In the genomic region with DNA sequence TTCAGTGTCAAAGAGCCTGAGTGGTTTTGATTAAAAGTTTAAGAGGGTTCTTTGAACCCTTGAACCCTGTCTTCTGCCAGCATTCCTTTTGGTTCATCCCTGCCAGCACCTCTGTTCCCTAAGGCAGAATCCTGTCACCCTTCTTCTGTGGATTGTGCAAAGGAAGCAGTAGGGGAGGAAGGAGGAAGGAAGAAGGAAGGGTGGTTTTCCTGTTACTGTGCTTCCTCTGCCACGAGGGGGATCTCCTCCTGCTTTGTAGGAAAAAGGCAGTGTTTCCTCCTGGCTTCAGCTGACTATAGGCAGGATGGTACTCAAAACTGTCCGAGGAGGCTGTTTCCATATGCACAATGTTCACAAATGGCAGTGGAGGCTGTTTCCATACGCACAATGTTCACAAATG, we compare ENCODE assay signal across 12 mouse cellular contexts. TPM values are rescaled to one million over a fixed set of nuclear protein-coding genes. Genes with fewer than 3 reads are reported as not detected.
DNase-seq lines count a peak whose midpoint lies in the region; ATAC-seq and TF ChIP-seq lines count a peak whose summit lies in the region.
"Had no signal": no experiment of that assay in that cellular context is flagged by ENCODE, and none has a peak within 500 bp of the region (broad histone marks: within the 10 kb centered on the region; RNA-seq: fewer than 3 reads in every experiment).

No protein-coding gene starts in this region.

- no peaks in the 10 kb centered on the region; the same call in 1 of the 2 replicates for H3K36me3 ChIP-seq in heart, adult 2 months (ENCODE audit: control insufficient read depth, insufficient read depth, low read length)
- H3K36me3 ChIP-seq in kidney, embryonic 16.5 days (ENCODE audit: insufficient read depth, low read length) = peaks cover 6% of the 10 kb centered on the region; the same call in 1 of the 2 replicates
- H3K36me3 ChIP-seq: hindbrain, embryonic 13.5 days had no signal

- intact Hi-C loops in heart, adult 2 months (cut with DNase I) = no loop called here
- intact Hi-C loops in heart, postnatal 25 days (cut with DNase I) = no loop called here

- no peak for DNase-seq in heart, adult 2 months
- no peak for DNase-seq in heart, postnatal 25 days (ENCODE audit: low spot score)
- DNase-seq in kidney, adult 9 months = peak; percentile 29
- peak; percentile 42 for DNase-seq in 3T3-L1 (ENCODE audit: low read depth, low spot score)
- no peak for DNase-seq in right cerebral cortex, postnatal 10 days (ENCODE audit: low spot score in 2 of 2)
- DNase-seq: cerebellum, adult 18-20 months; gastrocnemius, postnatal 10 days had no signal

- TF ChIP-seq CTCF in heart, adult 2 months (IDR thresholded peaks at IDR 0.05) = peak; percentile 49
- TF ChIP-seq CTCF in embryonic fibroblast, embryonic 13.5 days (IDR thresholded peaks at IDR 0.05; ENCODE audit: borderline replicate concordance, insufficient read depth, low read length) = no peak

- H3K9ac ChIP-seq in heart, adult 2 months (ENCODE audit: low read depth, low read length) = no peak overlapping the region
- no peak overlapping the region for H3K9ac ChIP-seq in kidney, embryonic 16.5 days (replicated peaks; ENCODE audit: low read length)
- H3K9ac ChIP-seq: liver, embryonic 14.5 days had no signal

- ATAC-seq in kidney, embryonic 16.5 days (ENCODE audit: low FRiP score, low TSS enrichment) = no peak
- no peak for ATAC-seq in cerebellum, adult (ENCODE audit: insufficient number of reproducible peaks, low FRiP score, low TSS enrichment)

- WGBS in heart, adult 2 months = 49% methylated on average over 3 of the region's 3 CpGs
- 60% methylated on average over 3 of the region's 3 CpGs for WGBS in kidney, embryonic 16.5 days

- no peaks in the 10 kb centered on the region for H3K9me3 ChIP-seq in kidney, embryonic 16.5 days (ENCODE audit: low read length)
- H3K9me3 ChIP-seq: hindbrain, embryonic 13.5 days had no signal

- no peak overlapping the region for H3K4me2 ChIP-seq in kidney, embryonic 16.5 days (replicated peaks; ENCODE audit: low read depth, low read length)
- H3K4me2 ChIP-seq: hindbrain, embryonic 13.5 days had no signal

- H3K4me1 ChIP-seq in heart, adult 2 months (ENCODE audit: control insufficient read depth, insufficient read depth, low read length) = peaks cover 5% of the 10 kb centered on the region
- H3K4me1 ChIP-seq in kidney, embryonic 16.5 days (ENCODE audit: insufficient read depth, low read length) = peaks cover 20% of the 10 kb centered on the region
- peaks cover 38% of the 10 kb centered on the region for H3K4me1 ChIP-seq in embryonic fibroblast, embryonic 13.5 days (ENCODE audit: control insufficient read depth, insufficient read depth, low read length)

- no peaks in the 10 kb centered on the region for H3K79me2 ChIP-seq in heart, adult 2 months (replicated peaks; ENCODE audit: control insufficient read depth, insufficient read depth, low read length)

- peak overlapping the region; percentile 64 for H3K27ac ChIP-seq in heart, adult 2 months
- H3K27ac ChIP-seq in kidney, embryonic 16.5 days (ENCODE audit: low read length) = no peak overlapping the region
- H3K27ac ChIP-seq in embryonic fibroblast, embryonic 13.5 days (ENCODE audit: insufficient read depth, low read length) = peak overlapping the region; percentile 82
- H3K27ac ChIP-seq: hindbrain, embryonic 13.5 days; liver, embryonic 14.5 days had no signal

- peak; percentile 39; the same call in 1 of the 2 replicates for TF ChIP-seq EP300 in heart, adult 2 months (IDR thresholded peaks at IDR 0.05; ENCODE audit: insufficient read depth, low read depth, low read length)

- no peaks in the 10 kb centered on the region for H3K27me3 ChIP-seq in heart, adult 2 months (ENCODE audit: control insufficient read depth, insufficient read depth, low read length)
- no peaks in the 10 kb centered on the region for H3K27me3 ChIP-seq in kidney, embryonic 16.5 days (ENCODE audit: insufficient read depth, low read length)
- H3K27me3 ChIP-seq: hindbrain, embryonic 13.5 days had no signal

- no peak overlapping the region for H3K4me3 ChIP-seq in heart, adult 2 months
- no peak overlapping the region for H3K4me3 ChIP-seq in kidney, embryonic 16.5 days (ENCODE audit: low read length)
- no peak overlapping the region for H3K4me3 ChIP-seq in embryonic fibroblast, embryonic 13.5 days (ENCODE audit: insufficient read depth, low read length)
- H3K4me3 ChIP-seq: hindbrain, embryonic 13.5 days had no signal

- no peak for TF ChIP-seq POLR2A in heart, adult 2 months (IDR thresholded peaks at IDR 0.05; ENCODE audit: insufficient read depth, low read depth, low read length)
- no peak for TF ChIP-seq POLR2A in embryonic fibroblast, embryonic 13.5 days (IDR thresholded peaks at IDR 0.05; ENCODE audit: low read depth, low read length)

RNA-seq across cellular contexts. Expression of a gene that starts 50.1 kb away (rescaled TPM):
- 10 to 100 TPM; 40.8 to 48.0 TPM for total RNA-seq in heart, adult 2 months (2021)
- 39.3 and 41.7 TPM in 2 replicates for polyA plus RNA-seq in heart, adult 2 months (2012; rRNA removed)
- total RNA-seq in heart, postnatal 25 days (2021) = 10 to 100 TPM; 49.1 to 49.8 TPM
- polyA plus RNA-seq in kidney, embryonic 16.5 days (2015; fragmentation: Nextera tagmentation; extraction: Ambion mirVana) = 79.3 and 80.6 TPM in 2 replicates
- polyA plus RNA-seq in embryonic fibroblast, embryonic 13.5 days (2011; ENCODE audit: insufficient read length, low read depth, missing spikeins) = 20.8 and 26.1 TPM in 2 replicates

RNA-seq across cellular contexts. Expression of a gene that starts 50.2 kb away (rescaled TPM):
- 10 to 100 TPM; 49.6 to 51.2 TPM for total RNA-seq in heart, adult 2 months (2021)
- 35.0 and 44.9 TPM in 2 replicates for polyA plus RNA-seq in heart, adult 2 months (2012; rRNA removed)
- total RNA-seq in heart, postnatal 25 days (2021) = 10 to 100 TPM; 49.9 to 51.6 TPM
- 56.1 and 56.6 TPM in 2 replicates for polyA plus RNA-seq in kidney, embryonic 16.5 days (2015; fragmentation: Nextera tagmentation; extraction: Ambion mirVana)
- 19.7 and 23.2 TPM in 2 replicates for polyA plus RNA-seq in embryonic fibroblast, embryonic 13.5 days (2011; ENCODE audit: insufficient read length, low read depth, missing spikeins)

Comparison
In these comparisons a context has a peak if more than half of its experiments do, and no peak if none do; other contexts are left out.
1. DNase-seq: peak in kidney, adult 9 months (single experiment) and 3T3-L1 (single experiment); none in heart, adult 2 months (0 of 2), heart, postnatal 25 days (single experiment) and right cerebral cortex, postnatal 10 days (0 of 2).